Comparison of ENCODE assay signal across 9 mouse cellular contexts in genomic region chr5:128599365-128600071, GRCm38 (mm10). TPM values are rescaled to one million over a fixed set of nuclear protein-coding genes. Genes with fewer than 3 reads are reported as not detected.
DNase-seq lines count a peak whose midpoint lies in the region; ATAC-seq and TF ChIP-seq lines count a peak whose summit lies in the region.
"Had no signal": no experiment of that assay in that cellular context is flagged by ENCODE, and none has a peak within 500 bp of the region (broad histone marks: within the 10 kb centered on the region; RNA-seq: fewer than 3 reads in every experiment).

No protein-coding gene starts in this region.

- peaks cover 1% of the 10 kb centered on the region; the same call in 1 of the 2 replicates for H3K27me3 ChIP-seq in kidney, adult 2 months (replicated peaks; ENCODE audit: control insufficient read depth, insufficient read depth, low read length)
- H3K27me3 ChIP-seq in hindbrain, postnatal 0 days (ENCODE audit: insufficient read depth, low read length), result no peaks in the 10 kb centered on the region; the same call in 1 of the 2 replicates
- H3K27me3 ChIP-seq in neural tube, embryonic 13.5 days, result peaks cover 16% of the 10 kb centered on the region; the same call in 1 of the 2 replicates

- TF ChIP-seq CTCF in kidney, adult 2 months (conservative IDR thresholded peaks at IDR 0.05; ENCODE audit: insufficient read depth, insufficient read length, low read depth, low read length), result no peak
- TF ChIP-seq CTCF in hindbrain, postnatal 0 days (IDR thresholded peaks at IDR 0.05; ENCODE audit: low read depth), result no peak

- WGBS in kidney, adult 2 months, result 2% methylated on average over 28 of the region's 28 CpGs
- WGBS in hindbrain, postnatal 0 days, result 3% methylated on average over 28 of the region's 28 CpGs
- under 1% methylated on average over 28 of the region's 28 CpGs for WGBS in neural tube, embryonic 13.5 days

- ATAC-seq in hindbrain, postnatal 0 days, result no peak
- peak; percentile 17; the same call in 1 of the 2 replicates for ATAC-seq in neural tube, embryonic 13.5 days (ENCODE audit: low read depth)

- no peaks in the 10 kb centered on the region for H3K36me3 ChIP-seq in kidney, adult 2 months (ENCODE audit: control insufficient read depth, insufficient read depth, low read length)
- H3K36me3 ChIP-seq in hindbrain, postnatal 0 days (ENCODE audit: insufficient read depth, low read length), result no peaks in the 10 kb centered on the region
- no peaks in the 10 kb centered on the region for H3K36me3 ChIP-seq in neural tube, embryonic 13.5 days

- H3K27ac ChIP-seq in kidney, adult 2 months (ENCODE audit: insufficient read depth, low read depth, low read length), result no peak overlapping the region
- H3K27ac ChIP-seq in hindbrain, postnatal 0 days, result peak overlapping the region; percentile 71; the same call in 1 of the 2 replicates
- peak overlapping the region; percentile 89 for H3K27ac ChIP-seq in neural tube, embryonic 13.5 days (replicated peaks)

- H3K4me2 ChIP-seq in hindbrain, postnatal 0 days (ENCODE audit: low read depth, low read length), result peak overlapping the region; percentile 93
- H3K4me2 ChIP-seq in neural tube, embryonic 13.5 days, result peak overlapping the region; percentile 94

- H3K9ac ChIP-seq in hindbrain, postnatal 0 days (replicated peaks; ENCODE audit: low read length), result peak overlapping the region; percentile 56
- H3K9ac ChIP-seq in neural tube, embryonic 13.5 days, result peak overlapping the region; percentile 78

- no peak for TF ChIP-seq POLR2A in kidney, adult 2 months (IDR thresholded peaks at IDR 0.05; ENCODE audit: low read depth, low read length)

- H3K4me3 ChIP-seq in kidney, adult 2 months (ENCODE audit: insufficient read depth, low read depth, low read length), result no peak overlapping the region
- H3K4me3 ChIP-seq in hindbrain, postnatal 0 days (ENCODE audit: low read length), result peak overlapping the region; percentile 61
- peak overlapping the region; percentile 78 for H3K4me3 ChIP-seq in neural tube, embryonic 13.5 days

- H3K4me1 ChIP-seq in kidney, adult 2 months (ENCODE audit: control insufficient read depth, insufficient read depth, low read length), result no peaks in the 10 kb centered on the region
- peaks cover 18% of the 10 kb centered on the region for H3K4me1 ChIP-seq in hindbrain, postnatal 0 days (ENCODE audit: insufficient read depth, low read length)
- H3K4me1 ChIP-seq in neural tube, embryonic 13.5 days (replicated peaks), result peaks cover 88% of the 10 kb centered on the region

- peak; percentile 28 for DNase-seq in kidney, postnatal 10 days
- no peak for DNase-seq in kidney, adult 2 months
- peak; percentile 76 for DNase-seq in embryo, embryonic 11 days
- DNase-seq in hindbrain, postnatal 0 days (ENCODE audit: low spot score), result peak; percentile 25
- DNase-seq in frontal cortex, postnatal 36 days (ENCODE audit: low spot score in 2 of 2), result no peak
- no peak for DNase-seq in cerebellum, adult 9-10 months
- no peak for DNase-seq in ovary, postnatal 36 days (ENCODE audit: low spot score)

- H3K9me3 ChIP-seq in hindbrain, postnatal 0 days (ENCODE audit: low read length), result no peaks in the 10 kb centered on the region
- H3K9me3 ChIP-seq in neural tube, embryonic 13.5 days, result no peaks in the 10 kb centered on the region

RNA-seq across cellular contexts. Expression of gene Fzd10, which starts 1.1 kb away (rescaled TPM):
- 0.19 and 0.20 TPM in 2 replicates for polyA plus RNA-seq in kidney, adult 2 months (2012; rRNA removed)
- total RNA-seq in hindbrain, postnatal 0 days (2014; rRNA removed), result 22.1 TPM in 2 replicates
- 2.7 and 3.6 TPM in 2 replicates for polyA plus RNA-seq in hindbrain, postnatal 0 days (2015; fragmentation: Nextera tagmentation; extraction: Ambion mirVana)
- 4.9 and 6.4 TPM in 2 replicates for polyA plus RNA-seq in neural tube, embryonic 13.5 days (2015; fragmentation: Nextera tagmentation; extraction: Ambion mirVana)
- total RNA-seq: liver, adult 2 months had no signal
- polyA plus RNA-seq: liver, adult 2 months had no signal

Comparison
In these comparisons a context has a peak if more than half of its experiments do, and no peak if none do; other contexts are left out.
1. DNase-seq: peak in kidney, postnatal 10 days (single experiment), embryo, embryonic 11 days (single experiment) and hindbrain, postnatal 0 days (single experiment); none in kidney, adult 2 months (single experiment), frontal cortex, postnatal 36 days (0 of 2), cerebellum, adult 9-10 months (single experiment) and ovary, postnatal 36 days (single experiment).